ENCODE assay signal across 9 mouse cellular contexts in the genomic region with DNA sequence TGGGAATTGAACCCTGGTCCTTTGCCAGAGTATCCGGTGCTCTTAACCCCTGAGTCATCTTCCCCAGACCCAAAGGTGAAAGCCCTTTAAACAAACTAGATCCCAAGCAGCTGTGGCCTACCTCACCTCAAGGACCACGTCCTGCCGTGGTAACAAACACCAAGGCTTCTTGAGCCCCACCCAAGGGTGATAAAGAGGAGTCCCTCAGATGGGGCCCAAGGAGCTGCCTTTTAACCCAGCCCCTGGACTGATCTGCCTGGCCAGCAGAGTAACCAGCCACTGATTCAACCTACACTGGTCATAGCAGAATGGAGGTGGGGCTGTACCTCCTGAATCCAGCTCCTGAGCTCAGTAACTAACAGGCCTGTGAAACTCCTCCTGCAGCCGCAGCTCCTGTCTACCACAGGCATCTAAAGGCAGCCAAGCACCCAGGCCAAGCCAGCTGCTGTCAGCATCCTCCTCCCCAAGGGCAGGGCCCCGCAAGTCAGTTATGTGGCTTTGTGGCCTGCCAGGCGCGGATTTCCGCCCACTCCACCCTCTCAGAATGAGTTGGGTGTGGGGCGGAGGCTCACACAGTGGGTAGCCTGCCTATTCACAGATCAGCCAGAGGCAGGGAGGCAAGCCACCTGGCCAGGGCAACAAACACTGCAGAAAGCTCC. TPM values are rescaled to one million over a fixed set of nuclear protein-coding genes. Genes with fewer than 3 reads are reported as not detected.
DNase-seq lines count a peak whose midpoint lies in the region; ATAC-seq and TF ChIP-seq lines count a peak whose summit lies in the region.
"Had no signal": no experiment of that assay in that cellular context is flagged by ENCODE, and none has a peak within 500 bp of the region (broad histone marks: within the 10 kb centered on the region; RNA-seq: fewer than 3 reads in every experiment).

No protein-coding gene starts in this region.

- H3K9me3 ChIP-seq in heart, embryonic 14.5 days (ENCODE audit: control insufficient read depth, low read length) = no peaks in the 10 kb centered on the region
- H3K9me3 ChIP-seq: neural tube, embryonic 12.5 days had no signal

- H3K27ac ChIP-seq in gastrocnemius, adult 2 months = no peak overlapping the region
- H3K27ac ChIP-seq in heart, embryonic 14.5 days (replicated peaks in 1 of 2; ENCODE audit: control insufficient read depth in 1 of 2, insufficient read depth in 1 of 2, low read depth in 2 of 2, low read length in 2 of 2) = peak overlapping the region in 1 of 2 experiments; percentile 28; a peak in 1 of 4 replicates

- peak; percentile 40 for DNase-seq in gastrocnemius, adult 2 months
- DNase-seq in gastrocnemius, postnatal 4 days (ENCODE audit: low spot score in 2 of 2) = no peak
- peak; percentile 86 for DNase-seq in liver
- DNase-seq in embryo, embryonic 10.5 days (ENCODE audit: low spot score) = no peak
- no peak for DNase-seq in cerebellum, adult 8-10 months

- WGBS in heart, embryonic 14.5 days = 49% methylated on average over 9 of the region's 9 CpGs

- H3ac ChIP-seq in myocyte (ENCODE audit: control insufficient read depth, insufficient read length) = no peak overlapping the region

- no peak overlapping the region for H3K4me2 ChIP-seq in heart, embryonic 14.5 days (ENCODE audit: low read length)
- H3K4me2 ChIP-seq in myocyte (ENCODE audit: low read depth) = peak overlapping the region; percentile 76
- H3K4me2 ChIP-seq: neural tube, embryonic 12.5 days had no signal

- no peaks in the 10 kb centered on the region for H3K79me2 ChIP-seq in myocyte (ENCODE audit: control insufficient read depth, insufficient read depth)

- intact Hi-C loops in gastrocnemius, adult 2 months (cut with DNase I) = no loop called here

- H3K9ac ChIP-seq in heart, embryonic 14.5 days (ENCODE audit: low read length) = no peak overlapping the region
- H3K9ac ChIP-seq: neural tube, embryonic 12.5 days had no signal

- H3K4me1 ChIP-seq in heart, embryonic 14.5 days (ENCODE audit: control insufficient read depth in 2 of 2, insufficient read depth in 2 of 2, low read length in 2 of 2) = peaks cover 19 to 23% of the 10 kb centered on the region in 2 experiments

- no peaks in the 10 kb centered on the region for H3K27me3 ChIP-seq in heart, embryonic 14.5 days (ENCODE audit: control insufficient read depth, insufficient read depth, low read length)
- no peaks in the 10 kb centered on the region for H3K27me3 ChIP-seq in myocyte (ENCODE audit: control insufficient read depth, insufficient read depth, insufficient read length)
- H3K27me3 ChIP-seq: neural tube, embryonic 12.5 days had no signal

- no peak for TF ChIP-seq CTCF in gastrocnemius, adult 2 months (IDR thresholded peaks at IDR 0.05)

- no peak for TF ChIP-seq POLR2A in myocyte (IDR thresholded peaks at IDR 0.05; ENCODE audit: insufficient read length, low read depth)

- H3K36me3 ChIP-seq in heart, embryonic 14.5 days (ENCODE audit: control insufficient read depth, insufficient read depth, low read length) = no peaks in the 10 kb centered on the region
- no peaks in the 10 kb centered on the region for H3K36me3 ChIP-seq in myocyte (ENCODE audit: control insufficient read depth, insufficient read depth)
- H3K36me3 ChIP-seq: neural tube, embryonic 12.5 days had no signal

- ATAC-seq in activated CD4-positive, CD25-positive, alpha-beta regulatory T cell, adult 4 months = peak; percentile 88
- ATAC-seq in heart, embryonic 14.5 days (ENCODE audit: insufficient number of reproducible peaks, insufficient read depth, low FRiP score, low read depth) = peak; percentile 41; the same call in 1 of the 2 replicates

- H3K4me3 ChIP-seq in gastrocnemius, adult 2 months = no peak overlapping the region
- H3K4me3 ChIP-seq in heart, embryonic 14.5 days (ENCODE audit: control insufficient read depth in 1 of 2, insufficient read depth in 1 of 2, low read depth in 1 of 2, low read length in 2 of 2) = no peak overlapping the region
- no peak overlapping the region for H3K4me3 ChIP-seq in myocyte
- H3K4me3 ChIP-seq: neural tube, embryonic 12.5 days had no signal

TF ChIP-seq in myocyte, 11 proteins besides CTCF, POLR2A, EP300 and RAD21:
- TF ChIP-seq USF1 (IDR thresholded peaks at IDR 0.05; ENCODE audit: low read depth) (no peak), SRF (IDR thresholded peaks at IDR 0.05; ENCODE audit: control insufficient read depth, insufficient read length, low read depth) (no peak), MYOD1 (IDR thresholded peaks at IDR 0.05; ENCODE audit: control insufficient read depth in 1 of 3, insufficient read length in 2 of 3, low read depth in 2 of 3) (peak in 2 of 3 experiments; percentile 83 to 89), E2F4 (IDR thresholded peaks at IDR 0.05; ENCODE audit: insufficient read depth) (no peak), MYOG (IDR thresholded peaks at IDR 0.05; ENCODE audit: control insufficient read depth in 1 of 3, insufficient read depth in 1 of 3, insufficient read length in 2 of 3, low read depth in 2 of 3) (peak; percentile 3 to 97 (median 81)), TCF12 (IDR thresholded peaks at IDR 0.05; ENCODE audit: insufficient read depth, poor library complexity, severe bottlenecking) (peak; percentile 53), MAX (IDR thresholded peaks at IDR 0.05; ENCODE audit: low read depth) (no peak), REST (IDR thresholded peaks at IDR 0.05; ENCODE audit: insufficient read depth, insufficient read length) (no peak), TCF3 (IDR thresholded peaks at IDR 0.05; ENCODE audit: insufficient read length, low read depth) (peak; percentile 57), CEBPB (IDR thresholded peaks at IDR 0.05; ENCODE audit: insufficient read depth, poor library complexity, severe bottlenecking) (no peak), POLR2AphosphoS2 (IDR thresholded peaks at IDR 0.05; ENCODE audit: insufficient read length, low read depth) (no peak)

RNA-seq across cellular contexts. Expression of a gene that starts 54.9 kb away (rescaled TPM):
- 1 to 10 TPM; 6.1 to 7.0 TPM for total RNA-seq in gastrocnemius, adult 2 months (2021)
- total RNA-seq in gastrocnemius, postnatal 4 days (2021) = 10 to 100 TPM; 16.9 to 18.0 TPM
- 1 to 10 TPM; 3.3 to 4.1 TPM for polyA plus RNA-seq in activated CD4-positive, CD25-positive, alpha-beta regulatory T cell, adult 4 months (2017; shearing (Covaris generic))
- 4.3 and 4.7 TPM in 2 replicates for polyA plus RNA-seq in heart, embryonic 14.5 days (2014; fragmentation: Nextera tagmentation; extraction: Ambion mirVana)
- polyA plus RNA-seq in myocyte (2012; fragmentation: generic; extraction: Trizol) = 43.4 TPM

Comparison
In these comparisons a context has a peak if more than half of its experiments do, and no peak if none do; other contexts are left out.
1. DNase-seq: peak in gastrocnemius, adult 2 months (single experiment) and liver (single experiment); none in gastrocnemius, postnatal 4 days (0 of 2), embryo, embryonic 10.5 days (single experiment) and cerebellum, adult 8-10 months (single experiment).